Mouse (Mus musculus) splenic B cell, adult 2 months (primary cell): ENCODE measurements around the gene Plxnb2.

ENCODE experiments used
- DNase-seq: peaks from one replicate; pipeline ENCODE4 v3.0.0-alpha.2; 2011; ENCODE audit warnings: low read depth, low spot score
- H3K27me3 ChIP-seq: 2 replicates; pipeline ENCODE4 v1.6.1; 2012; ENCODE audit warnings: mild to moderate bottlenecking, low read length, moderate library complexity, mixed read lengths; ENCODE audit not compliant: control insufficient read depth, poor library complexity, insufficient read depth, severe bottlenecking
- H3K36me3 ChIP-seq: 2 replicates; pipeline ENCODE4 v1.6.1; 2012; ENCODE audit warnings: mild to moderate bottlenecking, low read length, moderate library complexity, mixed read lengths; ENCODE audit not compliant: control insufficient read depth, poor library complexity, insufficient read depth, severe bottlenecking

The Plxnb2 gene

DNA sequence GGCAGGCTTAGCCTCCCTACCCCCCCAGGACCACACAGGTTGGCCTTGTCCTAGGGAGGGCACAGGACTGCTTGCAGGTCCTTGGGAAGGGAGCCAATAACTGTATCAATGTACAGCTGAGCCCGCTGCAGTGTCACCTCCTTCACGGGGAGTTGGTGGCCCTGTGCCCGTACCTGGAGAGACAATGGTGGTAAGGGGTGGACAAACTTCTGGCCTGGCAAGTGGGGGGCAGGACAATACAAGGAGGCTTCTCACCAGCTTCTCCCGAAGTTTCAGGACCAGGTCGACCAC, 4.3 kb upstream of the Plxnb2 start:
- no peak for DNase-seq
- H3K27me3 ChIP-seq = no peaks in the 10 kb centered on the region
- H3K36me3 ChIP-seq = no peaks in the 10 kb centered on the region

- H3K27me3 ChIP-seq = no peaks in the 10 kb centered on the region
- H3K36me3 ChIP-seq = no peaks in the 10 kb centered on the region
- no peak for DNase-seq
Observed at GRCm38 (mm10) chr15:89184141-89184936, 3.8 kb upstream of the Plxnb2 start.

DNA sequence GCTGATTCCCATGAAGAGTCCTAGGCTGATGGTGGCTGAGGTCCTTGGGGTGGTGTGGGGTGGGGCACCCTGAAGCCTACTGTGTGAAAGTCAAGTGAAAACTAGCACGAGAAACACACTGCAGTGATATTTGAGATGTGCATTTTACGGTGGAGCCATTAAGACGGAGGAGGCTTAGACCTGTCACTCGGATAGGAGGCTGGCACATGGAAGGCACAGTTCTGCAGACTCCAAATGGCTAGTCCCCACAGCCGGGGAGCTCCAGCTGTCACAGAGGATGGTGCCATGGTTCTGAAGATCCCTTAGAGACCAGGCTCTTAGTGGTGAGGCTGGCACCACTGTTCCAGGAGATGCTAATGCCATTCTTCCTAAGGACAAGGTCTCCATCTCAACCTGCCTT, 2.3 kb upstream of the Plxnb2 start:
- DNase-seq = no peak
- Histone ChIP-seq H3K36me3 (no peaks in the 10 kb centered on the region), H3K27me3 (no peaks in the 10 kb centered on the region)

DNA sequence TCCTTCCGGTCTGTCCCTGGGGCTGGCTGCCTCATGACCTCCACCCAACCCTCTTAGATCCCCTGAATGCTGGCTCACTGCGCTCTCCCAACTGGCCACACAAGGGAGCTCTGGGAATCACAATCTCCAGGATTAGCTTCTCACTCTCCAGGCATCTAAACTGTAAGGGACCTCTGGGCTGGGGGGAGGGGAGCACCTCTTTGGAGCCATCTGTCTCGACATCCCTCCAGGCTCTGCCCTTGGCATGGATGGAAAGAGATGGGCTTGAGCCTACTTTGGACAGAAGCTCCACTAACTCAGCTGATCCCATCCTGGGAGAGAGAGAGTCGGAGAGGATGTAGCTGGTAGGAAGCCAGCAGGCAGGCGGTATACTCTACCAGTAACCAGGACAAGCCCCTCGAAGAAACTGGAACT, 1.7 kb upstream of the Plxnb2 start:
- H3K36me3 ChIP-seq = no peaks in the 10 kb centered on the region
- no peaks in the 10 kb centered on the region for H3K27me3 ChIP-seq
- DNase-seq = no peak

DNA sequence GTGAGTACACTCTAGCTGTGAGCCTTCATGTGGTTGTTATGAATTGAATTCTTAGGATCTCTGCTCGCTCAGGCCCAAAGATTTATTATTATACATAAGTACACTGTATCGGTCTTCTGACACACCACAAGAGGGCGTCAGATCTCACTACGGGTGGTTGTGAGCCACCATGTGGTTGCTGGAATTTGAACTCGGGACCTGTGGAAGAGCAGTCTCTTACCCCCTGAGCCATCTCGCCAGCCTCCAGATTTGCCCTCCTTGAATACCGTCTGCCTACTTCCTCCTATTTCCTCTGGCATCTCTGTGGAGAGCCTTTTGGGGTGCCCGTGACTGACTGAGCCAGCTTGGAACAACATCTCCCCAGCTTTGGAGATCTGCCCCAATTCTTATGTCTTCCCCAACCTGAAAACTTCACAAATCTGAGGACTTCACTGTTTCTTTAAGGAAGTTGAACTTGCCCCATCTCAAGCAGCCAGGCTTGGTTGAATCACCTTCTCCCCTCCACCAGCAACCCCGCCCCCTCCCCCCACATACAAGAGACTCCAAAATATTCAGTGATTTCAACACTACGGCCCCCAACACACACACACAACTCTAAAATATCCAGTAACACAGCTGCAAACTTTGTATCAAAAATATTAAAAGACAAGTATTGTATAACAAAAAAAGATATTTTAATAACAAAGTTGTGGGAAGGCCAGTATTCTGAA, 1.1 kb upstream of the Plxnb2 start:
- Histone ChIP-seq H3K27me3 (no peaks in the 10 kb centered on the region), H3K36me3 (no peaks in the 10 kb centered on the region)
- no peak for DNase-seq

- peak; percentile 17 for DNase-seq
- no peaks in the 10 kb centered on the region for H3K27me3 ChIP-seq
- H3K36me3 ChIP-seq = no peaks in the 10 kb centered on the region
Observed at GRCm38 (mm10) chr15:89180081-89180541, 477 bp downstream of the Plxnb2 start.

DNA sequence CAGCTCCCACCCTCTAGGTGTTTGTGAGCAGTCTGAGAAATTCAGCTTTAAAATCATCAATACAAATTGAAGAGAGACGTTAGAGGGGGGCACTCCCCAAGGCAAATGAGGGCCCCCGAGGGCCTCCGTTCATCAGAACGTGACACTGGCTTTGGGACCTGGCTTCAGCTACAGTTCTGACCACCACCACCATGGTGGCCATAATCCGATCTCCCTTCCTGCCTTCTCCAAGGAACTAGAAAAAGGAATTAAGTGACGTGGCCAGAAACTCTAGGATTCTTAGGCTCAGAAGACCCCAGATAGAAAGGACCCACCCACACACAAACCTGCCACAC, 991 bp downstream of the Plxnb2 start:
- H3K36me3 ChIP-seq = no peaks in the 10 kb centered on the region
- no peaks in the 10 kb centered on the region for H3K27me3 ChIP-seq
- DNase-seq = no peak

- DNase-seq = no peak
- H3K36me3 ChIP-seq = no peaks in the 10 kb centered on the region
Observed at GRCm38 (mm10) chr15:89178954-89179629, 1.5 kb downstream of the Plxnb2 start.

DNA sequence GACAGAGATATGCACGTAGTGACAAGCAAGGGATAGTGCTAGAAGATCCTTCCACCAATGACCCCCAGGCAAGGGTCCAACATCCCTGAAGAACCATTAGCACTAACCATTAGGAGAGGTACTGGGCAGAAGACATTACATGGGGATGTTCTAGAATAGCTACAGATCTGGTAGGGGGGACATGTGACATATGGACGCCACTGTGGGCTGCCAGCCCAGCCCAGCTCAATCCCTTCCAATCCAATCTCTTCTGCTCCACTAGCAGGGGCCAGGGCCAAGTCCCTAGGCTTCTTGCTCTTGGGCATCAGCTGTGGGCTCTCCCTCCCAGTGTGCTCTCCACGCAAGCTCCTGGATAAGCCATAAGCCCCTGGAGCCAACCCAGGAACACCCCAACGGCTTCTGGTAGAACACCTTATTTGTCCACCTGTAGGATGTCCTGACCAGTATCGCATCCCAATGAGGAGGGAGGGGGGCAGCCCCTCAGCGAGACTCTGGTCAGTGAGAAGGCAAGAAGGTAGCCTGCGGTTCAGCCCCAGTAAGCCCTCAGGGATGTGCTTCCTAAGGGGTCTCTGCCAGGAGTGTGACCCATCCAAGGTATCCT, 2.2 kb downstream of the Plxnb2 start:
- no peaks in the 10 kb centered on the region for H3K27me3 ChIP-seq
- DNase-seq = no peak
- H3K36me3 ChIP-seq = no peaks in the 10 kb centered on the region

More at GRCm38 (mm10) chr15:89178954-89179629, 1.5 kb downstream of the Plxnb2 start:
- no peaks in the 10 kb centered on the region for H3K27me3 ChIP-seq

DNA sequence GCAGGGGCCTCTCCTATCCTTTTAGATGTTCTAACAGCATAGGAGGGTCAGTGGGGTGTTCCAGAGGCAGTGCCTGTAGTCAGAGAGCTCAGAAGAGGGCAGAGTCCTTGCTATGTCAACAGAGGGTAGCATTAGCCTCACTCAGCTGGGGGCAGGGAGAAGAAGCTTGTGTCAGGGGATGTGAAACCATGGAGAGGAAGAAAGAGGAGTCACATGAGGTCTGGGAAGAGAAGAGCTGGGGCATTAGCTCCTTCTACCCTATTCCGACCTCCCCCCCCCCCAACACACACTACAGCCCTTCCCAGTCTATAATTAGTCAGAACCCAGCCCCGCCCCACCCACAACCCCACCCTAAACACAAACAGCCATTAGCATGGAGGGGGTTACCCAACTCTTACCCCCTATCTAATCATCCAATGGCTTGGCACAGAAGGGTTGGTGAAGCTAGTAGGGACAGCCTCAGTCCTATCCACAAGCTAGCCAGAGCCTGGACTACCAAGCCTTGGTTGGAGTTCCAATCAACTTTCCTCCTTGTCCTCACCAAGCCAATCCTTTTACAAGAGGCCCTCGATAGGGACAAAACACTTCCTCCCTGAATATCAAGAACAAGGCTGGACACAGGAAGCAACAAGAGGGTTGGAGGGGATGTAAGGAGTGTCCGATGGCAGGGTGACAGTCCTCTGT, 2.9 kb downstream of the Plxnb2 start:
- peak; percentile 53 for DNase-seq
- Histone ChIP-seq H3K36me3 (no peaks in the 10 kb centered on the region), H3K27me3 (no peaks in the 10 kb centered on the region)

GRCm38 (mm10) chr15:89177121-89177520, 3.5 kb downstream of the Plxnb2 start:
- DNase-seq = peak; percentile 53
- Histone ChIP-seq H3K27me3 (no peaks in the 10 kb centered on the region), H3K36me3 (no peaks in the 10 kb centered on the region)

- Histone ChIP-seq H3K27me3 (no peaks in the 10 kb centered on the region), H3K36me3 (no peaks in the 10 kb centered on the region)
- no peak for DNase-seq
Observed at GRCm38 (mm10) chr15:89175411-89176155, 5.0 kb downstream of the Plxnb2 start.

DNA sequence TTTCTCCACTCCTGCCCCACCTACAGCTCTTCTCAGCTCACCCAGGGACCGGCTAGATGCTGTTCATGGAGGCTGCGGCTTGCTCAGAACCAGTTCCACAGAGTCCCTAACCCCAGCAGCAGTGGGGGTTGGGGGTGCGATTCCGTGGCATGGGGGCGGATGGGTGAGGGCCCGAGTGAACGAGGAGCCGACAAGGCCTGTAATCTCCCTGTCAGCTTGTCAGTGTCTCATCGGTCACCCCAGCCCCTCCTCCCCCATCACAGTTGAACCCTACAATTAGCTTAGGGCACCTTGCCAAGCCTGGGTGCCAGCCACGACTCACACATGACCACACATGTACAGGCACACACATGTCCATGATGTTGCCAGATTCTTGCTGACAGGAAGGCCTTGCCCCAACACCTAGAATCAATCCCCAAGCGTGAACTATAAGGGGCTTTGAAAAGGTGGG, 5.7 kb downstream of the Plxnb2 start:
- no peaks in the 10 kb centered on the region for H3K36me3 ChIP-seq
- H3K27me3 ChIP-seq = no peaks in the 10 kb centered on the region
- DNase-seq = no peak

GRCm38 (mm10) chr15:89173906-89174214, 6.7 kb downstream of the Plxnb2 start:
- DNase-seq = peak; percentile 40
- Histone ChIP-seq H3K36me3 (no peaks in the 10 kb centered on the region), H3K27me3 (no peaks in the 10 kb centered on the region)
